Mouse (Mus musculus) embryonic facial prominence, embryonic 14.5 days (tissue): ENCODE measurements at regions not wholly inside any gene's neighbourhood (a gene's known extent, or its start where the extent isn't known, plus 50 kb on each side); places are given as distances from the start of the nearest gene placed in this dataset.

ENCODE experiments used
- ATAC-seq: fragments of 200-750 bp; cut with Nextera tagmentation; 2 replicates; pipeline ENCODE4 v1.8.0; 2017; ENCODE audit warnings: low read depth, moderate number of reproducible peaks, moderate TSS enrichment
- DNase-seq: peaks from one replicate; pipeline ENCODE4 v3.0.0-alpha.2; 2015; ENCODE audit warnings: low spot score
- H3K27ac ChIP-seq: fragments of 300-500 bp; sonication (generic); replicated peaks from 2 replicates; pipeline ENCODE4 v1.5.1; 2014; ENCODE audit warnings: low read depth, mild to moderate bottlenecking, low read length, moderate library complexity
- H3K27me3 ChIP-seq: fragments of 300-500 bp; sonication (generic); replicated peaks from 2 replicates; pipeline ENCODE4 v1.6.1; 2014; ENCODE audit warnings: low read length; ENCODE audit not compliant: control insufficient read depth, insufficient read depth
- H3K36me3 ChIP-seq: fragments of 300-500 bp; sonication (generic); 2 replicates; pipeline ENCODE4 v1.6.1; 2014; ENCODE audit warnings: low read length, mixed read lengths; ENCODE audit not compliant: control insufficient read depth, insufficient read depth
- H3K4me1 ChIP-seq: fragments of 300-500 bp; sonication (generic); 2 replicates; pipeline ENCODE4 v1.6.1; 2014; ENCODE audit warnings: antibody characterized with exemption, low read length; ENCODE audit not compliant: control insufficient read depth, insufficient read depth
- H3K4me2 ChIP-seq: fragments of 300-500 bp; sonication (generic); 2 replicates; pipeline ENCODE4 v1.6.1; 2014; ENCODE audit warnings: low read depth, mild to moderate bottlenecking, low read length, moderate library complexity, mixed read lengths
- H3K4me3 ChIP-seq: fragments of 300-500 bp; sonication (generic); 2 replicates; pipeline ENCODE4 v1.5.1; 2014; ENCODE audit warnings: low read depth, mild to moderate bottlenecking, low read length
- H3K9ac ChIP-seq: fragments of 300-500 bp; sonication (generic); 2 replicates; pipeline ENCODE4 v1.6.1; 2014; ENCODE audit warnings: low read depth, mild to moderate bottlenecking, low read length, moderate library complexity, mixed read lengths
- H3K9me3 ChIP-seq: fragments of 300-500 bp; sonication (generic); 2 replicates; pipeline ENCODE4 v1.6.1; 2016; ENCODE audit warnings: low read length; ENCODE audit not compliant: control insufficient read depth
- WGBS: fragments of 180-500 bp; shearing (Covaris S2); extraction: QIAGEN DNeasy Blood & Tissue Kit; methylation state at CpG from one replicate; pipeline ENCODE4 v1.1.7; 2014; 5-methylcytosine and 5-hydroxymethylcytosine counted together

GRCm38 (mm10) chr11:9739098-9739497 lies 547.4 kb downstream of the Abca13 start:
- H3K27me3 ChIP-seq, result no peaks in the 10 kb centered on the region
- no peak overlapping the region for H3K4me2 ChIP-seq
- no peak overlapping the region for H3K4me3 ChIP-seq
- 84% methylated on average over 5 of the region's 5 CpGs for WGBS
- ATAC-seq (no peak), DNase-seq (peak; percentile 1)
- no peaks in the 10 kb centered on the region for H3K9me3 ChIP-seq
- no peak overlapping the region for H3K9ac ChIP-seq
- H3K27ac ChIP-seq, result no peak overlapping the region
- H3K4me1 ChIP-seq, result no peaks in the 10 kb centered on the region
- no peaks in the 10 kb centered on the region for H3K36me3 ChIP-seq

GRCm38 (mm10) chr11:9780240-9780901 lies 588.6 kb downstream of the Abca13 start:
- WGBS, result 95% methylated on average over 8 of the region's 8 CpGs
- Histone ChIP-seq H3K4me2 (no peak overlapping the region), H3K9me3 (no peaks in the 10 kb centered on the region), H3K9ac (no peak overlapping the region), H3K36me3 (no peaks in the 10 kb centered on the region), H3K27ac (no peak overlapping the region), H3K4me3 (no peak overlapping the region), H3K4me1 (no peaks in the 10 kb centered on the region), H3K27me3 (no peaks in the 10 kb centered on the region)
- no peak for DNase-seq
- ATAC-seq, result no peak

- H3K9me3 ChIP-seq, result no peaks in the 10 kb centered on the region
- DNase-seq (no peak), ATAC-seq (no peak)
- no peak overlapping the region for H3K4me2 ChIP-seq
- H3K36me3 ChIP-seq, result no peaks in the 10 kb centered on the region
- H3K4me3 ChIP-seq, result no peak overlapping the region
- no peak overlapping the region for H3K9ac ChIP-seq
- H3K27me3 ChIP-seq, result no peaks in the 10 kb centered on the region
- no peak overlapping the region for H3K27ac ChIP-seq
- H3K4me1 ChIP-seq, result no peaks in the 10 kb centered on the region
- WGBS, result 70% methylated on average over 2 of the region's 2 CpGs
These were observed 601.6 kb downstream of the Abca13 start for GRCm38 (mm10) chr11:9793175-9793828.

- Histone ChIP-seq H3K4me1 (no peaks in the 10 kb centered on the region), H3K9ac (no peak overlapping the region), H3K9me3 (no peaks in the 10 kb centered on the region), H3K4me3 (no peak overlapping the region), H3K27me3 (no peaks in the 10 kb centered on the region), H3K4me2 (no peak overlapping the region), H3K36me3 (no peaks in the 10 kb centered on the region), H3K27ac (no peak overlapping the region)
- DNase-seq (no peak), ATAC-seq (no peak)
These were observed 647.9 kb downstream of the Abca13 start for GRCm38 (mm10) chr11:9839636-9840035.

- no peak for ATAC-seq
- no peak for DNase-seq
- WGBS, result 71% methylated on average over 2 of the region's 2 CpGs
- H3K4me2 ChIP-seq, result no peak overlapping the region
- no peaks in the 10 kb centered on the region for H3K9me3 ChIP-seq
- no peak overlapping the region for H3K27ac ChIP-seq
- H3K4me1 ChIP-seq, result no peaks in the 10 kb centered on the region
- no peak overlapping the region for H3K9ac ChIP-seq
- no peak overlapping the region for H3K4me3 ChIP-seq
- H3K36me3 ChIP-seq, result no peaks in the 10 kb centered on the region
- no peaks in the 10 kb centered on the region for H3K27me3 ChIP-seq
These were observed 676.9 kb downstream of the Abca13 start for GRCm38 (mm10) chr11:9868454-9869130.
